Mouse (Mus musculus): Measurements from ENCODE around the gene Tent5a. TPM values are rescaled to one million over a fixed set of nuclear protein-coding genes. Genes with fewer than 3 reads are reported as not detected.

Tent5a gene
- 21.6 and 21.7 TPM in 2 replicates for polyA plus RNA-seq (2015; fragmentation: Nextera tagmentation; extraction: Ambion mirVana)

- peak within 1 kb of the TSS; percentile 59 for H3K9ac ChIP-seq
- H3K27ac ChIP-seq, result peak within 1 kb of the TSS; percentile 86
- H3K9me3 ChIP-seq, result no peaks in the 10 kb centered on the region
- ATAC-seq (ENCODE audit: insufficient read depth, low FRiP score, low read depth), result peak; percentile 93
- WGBS, result under 1% methylated on average over 72 of the region's 72 CpGs
- peak within 1 kb of the TSS; percentile 84 for H3K4me2 ChIP-seq
- no peaks in the 10 kb centered on the region for H3K36me3 ChIP-seq
- peak within 1 kb of the TSS; percentile 80 for H3K4me3 ChIP-seq (replicated peaks)
- H3K27me3 ChIP-seq (replicated peaks), result no peaks in the 10 kb centered on the region
- no peaks in the 10 kb centered on the region for H3K4me1 ChIP-seq
Measured at GRCm38 (mm10) chr9:85327242-85328211, at the start of gene Tent5a. Tent5a (minus strand) TSS chr9:85327348.

GRCm38 (mm10) chr9:85376643-85377307 is 49.6 kb upstream of the Tent5a start:
- ATAC-seq (ENCODE audit: insufficient read depth, low FRiP score, low read depth), result no peak; the same call in 1 of the 2 replicates

GRCm38 (mm10) chr9:85375152-85375551 is 48.0 kb upstream of the Tent5a start:
- H3K4me3 ChIP-seq (replicated peaks), result no peak overlapping the region
- no peaks in the 10 kb centered on the region for H3K4me1 ChIP-seq
- no peak overlapping the region for H3K27ac ChIP-seq
- no peaks in the 10 kb centered on the region for H3K27me3 ChIP-seq (replicated peaks)
- no peaks in the 10 kb centered on the region for H3K36me3 ChIP-seq
- H3K4me2 ChIP-seq, result no peak overlapping the region
- H3K9me3 ChIP-seq, result no peaks in the 10 kb centered on the region
- WGBS, result 71% methylated on average over 4 of the region's 4 CpGs
- ATAC-seq (ENCODE audit: insufficient read depth, low FRiP score, low read depth), result no peak
- no peak overlapping the region for H3K9ac ChIP-seq

More at GRCm38 (mm10) chr9:85376643-85377307, 49.6 kb upstream of the Tent5a start:
- no peak overlapping the region for H3K4me2 ChIP-seq
- no peak overlapping the region for H3K27ac ChIP-seq
- no peaks in the 10 kb centered on the region for H3K27me3 ChIP-seq (replicated peaks)
- WGBS, result 70% methylated on average over 3 of the region's 3 CpGs
- H3K9me3 ChIP-seq, result no peaks in the 10 kb centered on the region
- H3K36me3 ChIP-seq, result no peaks in the 10 kb centered on the region
- no peaks in the 10 kb centered on the region for H3K4me1 ChIP-seq
- no peak overlapping the region for H3K4me3 ChIP-seq (replicated peaks)
- no peak overlapping the region for H3K9ac ChIP-seq

- no peaks in the 10 kb centered on the region for H3K27me3 ChIP-seq (replicated peaks)
- H3K27ac ChIP-seq, result no peak overlapping the region
- H3K36me3 ChIP-seq, result no peaks in the 10 kb centered on the region
- no peaks in the 10 kb centered on the region for H3K9me3 ChIP-seq
- H3K4me1 ChIP-seq, result no peaks in the 10 kb centered on the region
- ATAC-seq (ENCODE audit: insufficient read depth, low FRiP score, low read depth), result no peak
- no peak overlapping the region for H3K9ac ChIP-seq
- no peak overlapping the region for H3K4me2 ChIP-seq
- 52% methylated on average over 1 of the region's 1 CpGs for WGBS
- H3K4me3 ChIP-seq (replicated peaks), result no peak overlapping the region
Measured at GRCm38 (mm10) chr9:85372034-85372433, 44.9 kb upstream of the Tent5a start.

GRCm38 (mm10) chr9:85369512-85369911 is 42.4 kb upstream of the Tent5a start:
- no peak overlapping the region for H3K9ac ChIP-seq
- no peak overlapping the region for H3K4me3 ChIP-seq (replicated peaks)
- ATAC-seq (ENCODE audit: insufficient read depth, low FRiP score, low read depth), result no peak
- no peak overlapping the region for H3K27ac ChIP-seq
- WGBS, result 79% methylated on average over 5 of the region's 5 CpGs
- H3K4me2 ChIP-seq, result no peak overlapping the region
- H3K27me3 ChIP-seq (replicated peaks), result no peaks in the 10 kb centered on the region
- no peaks in the 10 kb centered on the region for H3K4me1 ChIP-seq
- no peaks in the 10 kb centered on the region for H3K9me3 ChIP-seq
- no peaks in the 10 kb centered on the region for H3K36me3 ChIP-seq

- WGBS, result 83% methylated on average over 7 of the region's 7 CpGs
- H3K27me3 ChIP-seq (replicated peaks), result no peaks in the 10 kb centered on the region
- H3K4me1 ChIP-seq, result no peaks in the 10 kb centered on the region
- no peak for ATAC-seq (ENCODE audit: insufficient read depth, low FRiP score, low read depth)
- H3K9me3 ChIP-seq, result no peaks in the 10 kb centered on the region
- no peaks in the 10 kb centered on the region for H3K36me3 ChIP-seq
- H3K4me3 ChIP-seq (replicated peaks), result no peak overlapping the region
- no peak overlapping the region for H3K9ac ChIP-seq
- H3K4me2 ChIP-seq, result no peak overlapping the region
- H3K27ac ChIP-seq, result no peak overlapping the region
Measured at GRCm38 (mm10) chr9:85357154-85357860, 30.2 kb upstream of the Tent5a start.

- no peaks in the 10 kb centered on the region for H3K36me3 ChIP-seq
- H3K4me2 ChIP-seq, result no peak overlapping the region
- no peak overlapping the region for H3K27ac ChIP-seq
- H3K9me3 ChIP-seq, result no peaks in the 10 kb centered on the region
- no peaks in the 10 kb centered on the region for H3K27me3 ChIP-seq (replicated peaks)
- H3K4me1 ChIP-seq, result no peaks in the 10 kb centered on the region
- 72% methylated on average over 5 of the region's 5 CpGs for WGBS
- H3K9ac ChIP-seq, result no peak overlapping the region
- H3K4me3 ChIP-seq (replicated peaks), result no peak overlapping the region
- ATAC-seq (ENCODE audit: insufficient read depth, low FRiP score, low read depth), result no peak
Measured at GRCm38 (mm10) chr9:85355559-85355958, 28.4 kb upstream of the Tent5a start.

GRCm38 (mm10) chr9:85347823-85348523 is 20.8 kb upstream of the Tent5a start:
- WGBS, result 36% methylated on average over 10 of the region's 10 CpGs
- no peak for ATAC-seq (ENCODE audit: insufficient read depth, low FRiP score, low read depth)
- Histone ChIP-seq H3K4me3 (replicated peaks) (no peak overlapping the region), H3K27ac (peak overlapping the region; percentile 37; the same call in 1 of the 2 replicates), H3K36me3 (no peaks in the 10 kb centered on the region), H3K4me2 (peak overlapping the region; percentile 14; the same call in 1 of the 2 replicates), H3K4me1 (peaks cover 5% of the 10 kb centered on the region; the same call in 1 of the 2 replicates), H3K9ac (no peak overlapping the region), H3K9me3 (no peaks in the 10 kb centered on the region), H3K27me3 (replicated peaks) (no peaks in the 10 kb centered on the region)

GRCm38 (mm10) chr9:85342892-85343785 is 16.0 kb upstream of the Tent5a start:
- Histone ChIP-seq H3K9me3 (no peaks in the 10 kb centered on the region), H3K27me3 (replicated peaks) (no peaks in the 10 kb centered on the region), H3K36me3 (no peaks in the 10 kb centered on the region), H3K9ac (no peak overlapping the region), H3K27ac (no peak overlapping the region), H3K4me3 (replicated peaks) (no peak overlapping the region), H3K4me2 (no peak overlapping the region), H3K4me1 (0 out of 2 replicates have a peak, but pooled peaks cover 5% of the 10 kb centered on the region)
- ATAC-seq (ENCODE audit: insufficient read depth, low FRiP score, low read depth), result no peak
- WGBS, result 52% methylated on average over 8 of the region's 8 CpGs

GRCm38 (mm10) chr9:85340303-85340702 is 13.2 kb upstream of the Tent5a start:
- WGBS, result 71% methylated on average over 3 of the region's 3 CpGs
- H3K4me3 ChIP-seq (replicated peaks), result no peak overlapping the region

More at GRCm38 (mm10) chr9:85340303-85340702, 13.2 kb upstream of the Tent5a start:
- ATAC-seq (ENCODE audit: insufficient read depth, low FRiP score, low read depth), result no peak
- H3K36me3 ChIP-seq, result no peaks in the 10 kb centered on the region
- no peak overlapping the region for H3K9ac ChIP-seq
- H3K27ac ChIP-seq, result no peak overlapping the region
- no peaks in the 10 kb centered on the region for H3K4me1 ChIP-seq
- H3K27me3 ChIP-seq (replicated peaks), result no peaks in the 10 kb centered on the region
- H3K9me3 ChIP-seq, result no peaks in the 10 kb centered on the region
- no peak overlapping the region for H3K4me2 ChIP-seq

Data from stomach, embryonic 15.5 days (tissue).